Mouse (Mus musculus): ENCODE measurements around the gene Ppil1.
A peak's percentile ranks its signal among the peaks of the same experiment; 100 is the strongest.
"Not testable (repeated sequence)": the region's sequence is repeated elsewhere in the genome, so short reads cannot be mapped to it uniquely, and the experiment has no call there.

Ppil1 gene

DNA sequence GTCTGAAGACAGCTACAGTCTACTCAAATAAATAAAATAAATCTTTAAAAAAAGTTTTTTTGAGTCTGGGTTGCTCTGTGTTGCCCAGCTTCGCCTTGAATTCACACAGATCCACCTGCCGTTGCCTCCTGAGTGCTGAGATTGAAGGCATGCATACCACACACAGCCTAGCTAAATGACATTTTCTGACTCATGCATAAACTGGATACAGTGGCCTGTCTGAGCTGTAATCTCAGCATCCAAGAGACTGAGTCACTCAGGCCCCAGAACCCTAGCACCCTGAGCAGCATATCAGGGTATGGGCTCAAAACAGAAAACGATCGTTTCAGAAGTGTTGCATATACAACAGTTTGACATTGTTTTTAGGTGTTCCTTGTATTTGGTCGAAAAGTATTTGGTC, 17.6 kb upstream of the Ppil1 start:
- DNase-seq: no peak

DNA sequence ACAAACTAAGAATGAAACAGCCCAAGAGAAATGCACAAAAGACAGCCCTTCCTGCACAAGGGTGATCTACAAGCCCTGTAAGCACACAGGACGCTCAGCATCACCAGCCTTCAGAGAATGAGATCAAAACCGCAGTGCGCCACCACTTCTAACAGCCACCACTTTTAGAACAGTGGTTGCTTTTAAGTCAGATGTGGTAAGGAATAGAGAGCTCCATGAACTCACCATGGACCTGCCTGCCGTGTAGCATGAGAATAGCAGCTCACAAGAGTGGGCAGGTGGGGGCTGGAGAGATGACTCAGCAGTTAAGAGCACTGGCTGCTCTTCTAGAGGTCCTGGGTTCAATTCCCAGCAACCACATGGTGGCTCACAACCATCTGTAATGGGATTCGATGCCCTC, 16.4 kb upstream of the Ppil1 start:
- no peak for DNase-seq

DNA sequence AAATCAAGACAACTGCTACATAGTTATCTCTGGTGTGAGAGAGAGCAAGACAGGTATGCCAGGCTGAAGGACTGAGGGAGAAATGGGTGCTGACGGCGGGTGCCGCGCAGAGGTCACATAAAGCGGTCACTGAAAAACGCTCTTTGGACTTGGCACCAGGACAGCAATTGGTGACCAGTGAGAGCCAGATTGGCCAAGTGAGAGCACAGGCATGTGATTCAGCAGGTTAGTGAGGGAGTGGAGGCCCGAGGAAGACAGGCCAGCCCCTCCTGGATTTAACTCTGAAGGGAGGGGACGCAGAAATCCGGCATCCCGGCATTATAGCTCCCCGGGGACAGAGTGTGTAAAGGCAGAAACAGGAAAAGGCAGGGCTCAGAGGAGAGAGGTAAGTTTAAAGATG, 9.9 kb upstream of the Ppil1 start:
- peak; percentile 52 to 72 for DNase-seq

DNA sequence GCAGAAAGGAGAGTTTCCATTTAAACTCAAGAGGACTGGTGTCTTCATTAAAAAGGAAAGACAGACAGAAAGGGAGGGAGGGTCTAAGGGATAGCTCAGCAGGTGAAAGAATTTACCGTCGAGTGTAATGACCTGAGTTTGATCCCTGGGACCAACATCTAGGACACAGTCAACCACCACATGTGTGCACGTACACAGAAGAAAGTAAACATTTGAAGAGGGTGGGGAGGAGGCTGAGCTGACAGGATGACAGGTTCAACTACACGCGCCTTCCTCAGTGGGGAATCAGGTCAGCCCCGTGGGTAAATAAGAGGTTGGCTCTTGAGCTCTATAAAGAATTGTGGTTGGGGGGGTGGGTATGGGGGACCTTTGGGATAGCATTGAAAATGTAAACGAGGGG, 9.2 kb upstream of the Ppil1 start:
- no peak for DNase-seq

DNA sequence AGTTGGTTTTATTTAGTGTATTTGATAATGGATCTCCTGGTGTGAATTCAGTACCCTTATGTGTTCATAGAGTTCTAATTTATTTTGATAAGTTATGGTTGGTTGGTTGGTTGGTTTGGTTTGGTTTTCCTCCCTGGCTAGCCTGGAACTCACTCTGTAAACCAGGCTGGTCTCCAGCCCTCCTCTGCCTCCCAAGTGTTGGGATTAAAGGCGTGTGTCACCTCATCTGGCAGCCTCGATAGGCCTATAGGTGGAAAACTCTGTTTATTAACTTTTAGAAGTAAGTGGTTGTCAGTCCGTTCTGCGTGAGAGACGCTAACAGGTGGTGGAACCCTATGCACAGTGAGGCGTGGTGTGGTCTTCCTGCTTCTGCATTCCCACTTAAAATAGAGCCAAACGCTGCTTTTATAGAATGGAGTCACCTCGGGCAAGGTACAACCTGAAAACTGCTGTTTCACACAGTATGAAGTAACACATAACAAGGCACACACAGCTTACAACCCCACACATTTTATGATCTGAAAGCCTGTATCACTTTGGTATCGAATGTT, 6.2 kb upstream of the Ppil1 start:
- DNase-seq: no peak

DNA sequence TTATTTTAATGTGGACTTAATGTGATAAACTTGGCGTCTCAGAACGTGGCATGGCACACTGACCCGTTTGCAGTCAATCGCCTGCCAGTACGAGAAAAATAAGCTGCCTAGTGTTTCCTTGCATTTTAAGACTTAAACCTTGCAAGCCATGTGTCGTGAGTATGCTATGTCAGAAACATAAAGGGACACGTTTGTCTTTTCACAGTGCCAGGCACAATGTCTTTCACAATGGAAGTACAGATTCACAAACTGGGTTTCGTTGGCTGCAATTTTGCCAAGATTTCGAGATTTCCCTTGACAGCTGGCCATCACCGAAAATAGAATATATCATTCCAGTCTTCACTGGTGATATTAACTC, 5.3 kb upstream of the Ppil1 start:
- DNase-seq: no peak

DNA sequence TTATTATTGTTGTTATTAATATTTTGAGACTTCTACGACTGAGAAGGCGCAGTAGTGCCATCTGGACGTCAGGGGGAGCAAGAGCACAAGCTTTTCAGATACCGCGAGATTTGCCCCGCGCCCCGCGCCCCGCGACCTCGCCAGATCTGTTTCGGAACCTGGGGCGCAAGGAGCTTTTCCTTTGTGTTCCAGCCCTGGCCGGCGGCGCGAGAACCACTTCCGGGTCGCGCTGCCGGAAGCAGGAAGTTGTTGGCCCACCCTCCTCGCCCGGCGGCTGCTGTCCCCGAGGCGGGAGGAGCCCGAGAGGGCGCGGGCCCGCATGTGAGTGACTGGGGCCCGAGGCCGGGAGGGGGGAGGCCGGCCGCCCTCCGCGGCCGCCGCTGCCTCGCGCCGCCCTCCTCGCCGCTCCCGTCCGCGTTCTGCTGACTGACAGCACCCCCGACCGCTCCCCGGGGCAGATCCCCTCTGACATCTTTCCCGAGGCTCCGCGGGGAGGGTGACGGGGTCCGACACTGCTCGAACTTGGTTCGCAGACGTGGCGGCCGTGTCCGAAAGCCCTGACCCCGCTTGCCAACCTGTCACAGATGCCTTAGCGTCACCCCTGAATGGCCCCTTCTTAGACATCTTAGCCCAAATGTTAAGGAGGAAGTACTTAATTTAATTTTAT, 4.8 kb upstream of the Ppil1 start, which contains the start of gene BC004004:
BC004004 (plus strand) TSS at position 107 of the 667 bp plus-strand sequence.
- peak; percentile 96 to 98 for DNase-seq

DNA sequence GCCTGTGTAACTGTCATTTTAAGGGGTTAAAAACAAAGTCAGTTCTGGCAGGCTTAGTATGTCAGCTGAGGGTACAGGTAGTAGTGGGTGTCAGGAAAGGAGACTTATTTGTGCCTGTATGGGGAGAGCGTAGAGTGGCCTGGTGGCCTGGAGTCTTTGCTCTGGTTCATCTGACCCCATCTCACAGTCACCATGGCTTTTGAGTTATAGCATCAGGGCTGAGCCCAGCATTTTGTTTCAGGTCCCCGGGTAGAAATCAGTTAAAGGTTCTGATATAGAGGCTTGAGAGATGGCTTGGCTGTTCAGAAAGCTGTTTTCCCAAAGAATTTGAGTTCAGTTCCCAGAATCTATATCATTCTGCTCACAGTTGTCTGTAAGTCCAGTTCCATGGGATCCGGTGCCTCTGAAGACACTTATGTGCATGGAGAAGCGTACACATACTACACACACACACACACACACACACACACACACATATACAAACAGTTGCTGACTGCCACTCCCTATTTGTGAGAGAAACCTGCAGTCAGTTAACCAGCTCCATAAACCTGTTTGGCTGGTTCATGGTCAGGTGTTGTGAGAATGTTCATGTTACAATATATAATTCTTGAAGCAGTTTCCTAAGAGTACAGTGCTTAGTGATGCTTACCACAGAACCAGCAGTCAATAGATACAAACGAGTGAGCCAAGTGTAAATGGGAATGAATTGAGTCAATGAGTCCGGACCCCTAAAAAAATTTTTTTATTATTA, 4.1 kb upstream of the Ppil1 start:
- peak in 1 of 2 experiments; percentile 46 for DNase-seq

DNA sequence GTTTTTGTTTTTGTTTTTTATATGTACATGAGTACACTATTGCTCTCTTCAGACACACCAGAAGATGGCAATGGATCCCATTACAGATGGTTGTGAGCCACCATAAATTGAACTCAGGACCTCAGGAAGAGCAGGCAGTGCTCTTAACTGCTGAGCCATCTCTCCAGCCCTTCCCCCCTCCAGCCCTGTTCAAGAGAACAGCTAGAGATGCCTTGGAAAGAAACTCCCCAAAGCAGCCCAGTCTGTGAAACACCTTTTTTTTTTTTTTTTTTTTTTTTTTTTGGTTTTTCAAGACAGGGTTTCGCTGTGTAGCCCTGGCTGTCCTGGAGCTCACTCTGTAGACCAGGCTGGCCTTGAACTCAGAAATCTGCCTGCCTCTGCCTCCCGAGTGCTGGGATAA, 3.1 kb upstream of the Ppil1 start:
- DNase-seq: not testable (repeated sequence)

DNA sequence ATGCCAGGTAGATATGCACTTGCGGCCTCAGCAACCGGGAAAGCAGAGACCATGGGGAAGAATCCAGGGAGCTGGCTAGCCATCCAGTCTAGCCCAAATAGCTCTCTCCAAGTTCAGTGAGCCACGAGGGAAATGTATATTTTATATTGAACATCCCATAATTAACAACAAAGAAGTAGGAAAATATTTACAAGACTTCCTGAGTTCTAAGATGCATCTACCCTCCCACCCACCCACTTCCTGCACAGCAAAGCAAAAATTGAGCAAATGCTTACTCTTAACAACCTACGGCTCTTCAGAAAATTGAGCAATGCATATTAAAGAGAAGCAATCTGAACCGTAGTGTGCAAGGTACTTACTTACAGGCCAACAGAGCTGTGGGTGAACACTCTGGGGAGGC, 774 bp upstream of the Ppil1 start:
- no peak for DNase-seq

DNA sequence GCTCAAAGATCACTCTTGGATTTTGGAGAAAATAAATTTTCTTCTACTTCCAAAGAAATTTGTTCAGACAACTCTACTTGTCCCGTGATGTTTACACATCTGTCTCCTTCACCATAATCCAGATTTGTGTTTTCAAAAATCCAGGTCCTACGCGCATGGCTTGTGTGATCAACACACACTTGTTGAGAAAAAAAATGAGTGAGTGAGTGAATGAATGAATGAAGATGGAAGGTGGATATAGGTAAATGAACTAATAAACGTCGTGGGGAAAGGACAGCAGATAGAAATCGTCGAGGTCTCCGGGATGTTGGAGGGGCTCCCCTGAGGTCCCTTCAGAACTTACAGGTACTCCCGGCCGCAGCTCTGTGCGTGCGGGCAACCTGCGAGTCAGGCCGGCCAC, 569 bp downstream of the Ppil1 start:
- DNase-seq: no peak

DNA sequence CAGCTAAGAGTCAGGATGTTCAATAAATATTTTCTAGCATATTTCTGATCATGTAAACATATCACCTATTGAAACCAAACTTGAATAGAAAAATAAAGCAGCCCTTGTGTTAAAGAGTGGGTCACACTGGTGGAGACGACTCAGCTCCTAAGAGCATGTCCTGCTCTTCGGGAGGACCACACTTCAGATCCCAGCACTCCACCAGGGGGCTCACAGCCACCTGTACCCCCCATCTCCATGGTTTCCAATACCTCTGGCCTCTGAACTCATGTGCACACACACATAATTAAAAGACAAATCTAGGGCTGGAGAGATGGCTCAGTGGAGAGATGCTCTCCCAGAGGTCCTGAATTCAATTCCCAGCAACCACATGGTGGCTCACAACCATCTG, 1.7 kb downstream of the Ppil1 start:
- DNase-seq: no peak

DNA sequence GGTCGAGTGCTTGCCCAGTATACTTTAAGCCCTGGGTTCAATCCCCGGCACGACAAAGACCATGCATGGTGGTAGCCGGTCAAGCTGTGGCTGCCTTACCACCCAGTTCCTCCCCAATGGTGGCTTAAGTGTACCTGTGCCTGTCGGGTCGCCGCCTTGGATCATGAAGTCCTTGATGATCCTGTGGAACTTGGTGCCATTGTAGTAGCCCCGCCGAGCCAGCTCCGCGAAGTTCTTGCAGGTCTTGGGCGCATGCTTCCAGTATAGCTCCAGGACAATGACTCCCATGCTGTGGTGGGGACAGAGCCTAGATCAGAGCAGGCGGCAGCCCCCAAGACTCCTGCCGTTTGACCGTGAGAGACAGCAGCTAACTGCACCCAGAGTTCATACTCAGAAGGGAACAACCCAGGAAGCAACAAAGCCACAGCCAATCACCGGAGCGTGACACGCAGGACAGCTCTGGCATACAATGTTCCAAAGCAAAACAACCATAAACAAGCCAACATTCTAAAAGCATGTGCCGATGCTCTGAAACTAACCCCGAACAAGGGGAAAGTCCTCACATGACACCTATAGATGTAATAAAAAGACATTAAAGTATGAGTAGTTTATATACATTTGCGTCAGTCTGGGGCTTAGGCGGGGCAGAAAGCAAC, 2.3 kb downstream of the Ppil1 start:
- DNase-seq: no peak

DNA sequence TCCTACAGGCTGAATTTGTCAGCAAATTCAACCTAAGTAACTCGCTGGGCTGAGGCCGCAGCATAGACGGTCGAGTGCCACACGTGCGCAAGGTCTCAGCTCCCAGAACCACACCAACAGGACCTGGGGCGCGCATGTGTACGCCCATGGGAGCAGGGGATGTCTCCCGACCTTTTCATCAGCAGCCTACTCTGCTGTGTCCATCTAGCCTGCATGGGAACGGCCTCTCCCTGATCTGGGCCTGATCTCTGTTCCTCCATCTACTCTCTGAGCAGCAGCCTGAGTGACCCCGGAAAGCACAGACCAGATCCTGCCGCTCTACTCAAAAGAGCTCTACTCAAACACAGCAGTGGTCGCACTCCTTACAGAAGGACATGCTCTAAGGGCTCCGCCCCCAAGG, 3.5 kb downstream of the Ppil1 start:
- no peak for DNase-seq

DNA sequence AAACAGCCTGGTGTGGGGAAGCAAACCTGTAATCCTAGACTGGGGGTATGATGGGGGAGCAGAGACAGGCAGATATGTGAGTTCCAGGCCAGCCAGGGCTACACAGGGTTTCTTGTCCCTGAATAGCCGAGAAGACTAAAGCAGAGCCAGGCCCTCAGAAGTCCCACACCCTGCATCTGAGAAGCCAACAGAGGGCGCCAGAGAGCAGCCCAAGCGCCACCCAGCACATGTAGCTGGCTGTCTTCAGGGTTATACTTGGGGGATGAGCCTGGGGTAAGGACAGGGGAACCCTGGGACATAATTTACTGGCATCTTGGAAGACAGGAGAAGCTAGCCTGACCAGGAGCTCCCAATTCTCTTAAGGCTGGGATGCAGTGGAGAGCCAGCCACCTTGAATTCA, 4.5 kb downstream of the Ppil1 start:
- peak; percentile 89 to 91 for DNase-seq

DNA sequence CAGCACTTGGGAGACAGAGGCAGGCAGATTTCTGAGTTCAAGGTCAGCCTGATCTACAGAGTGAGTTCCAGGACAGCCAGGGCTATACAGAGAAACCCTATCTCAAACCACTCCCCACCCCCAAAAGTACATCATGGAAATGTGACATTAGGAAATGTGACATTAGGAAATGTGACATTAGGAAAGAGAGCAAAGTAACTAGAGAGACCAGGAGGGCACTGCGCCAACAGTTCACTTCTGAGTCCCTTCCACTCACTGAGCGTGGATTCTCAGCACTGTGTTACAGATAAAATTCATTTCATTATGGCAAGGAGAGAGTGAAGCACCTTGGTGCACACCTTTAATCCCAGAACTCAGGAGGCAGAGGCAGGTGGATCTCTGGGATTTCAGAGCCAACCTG, 5.1 kb downstream of the Ppil1 start:
- DNase-seq: no peak

DNA sequence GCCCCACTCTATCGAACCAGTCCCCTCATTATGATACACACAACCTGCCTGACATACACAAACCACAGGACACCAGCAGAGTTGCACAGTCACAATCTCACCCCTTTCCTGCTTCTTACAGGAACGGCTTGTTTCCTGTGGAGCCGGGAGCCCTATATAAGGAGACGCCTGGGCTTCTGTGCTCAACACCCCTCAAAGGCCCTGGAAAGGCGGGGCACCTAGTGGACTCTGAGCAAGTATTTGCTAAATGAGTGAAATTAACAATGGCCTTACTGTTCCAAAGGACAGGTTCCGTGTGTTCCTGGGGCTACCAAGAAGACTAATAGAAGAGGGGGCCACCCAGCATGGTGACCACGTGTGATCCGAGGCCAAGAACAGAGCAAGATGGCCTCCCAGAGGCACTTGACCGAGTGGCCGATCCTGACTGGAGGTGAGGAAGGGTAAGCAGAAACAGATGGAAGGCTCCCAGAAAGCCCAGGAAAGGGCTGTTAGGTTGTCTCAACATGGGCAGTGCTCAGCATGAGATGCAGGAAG, 5.9 kb downstream of the Ppil1 start:
- DNase-seq: no peak

DNA sequence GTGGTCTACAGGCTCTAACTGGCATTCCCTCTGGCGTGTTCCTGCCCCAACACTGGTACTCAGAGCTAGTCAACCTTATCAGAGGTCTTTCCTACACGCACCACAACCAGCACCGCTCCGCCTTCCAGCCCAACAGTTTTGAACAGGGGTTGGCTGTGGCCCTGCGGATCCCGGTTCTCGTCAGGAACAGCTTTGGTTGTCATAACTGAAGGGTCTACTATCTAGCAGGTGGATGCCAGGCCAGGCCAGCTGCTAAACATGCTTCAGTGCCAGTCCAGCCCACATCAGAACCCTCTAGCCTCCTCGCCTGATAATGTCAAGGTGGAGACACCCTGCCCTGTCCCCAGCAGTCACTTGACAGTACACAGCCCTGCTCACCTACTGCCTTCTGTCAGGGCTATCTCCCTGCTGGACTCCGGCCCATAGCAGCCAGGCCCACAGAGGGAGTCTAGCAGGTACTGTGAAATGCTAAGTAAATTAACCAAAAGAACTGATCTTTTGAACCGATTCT, 6.9 kb downstream of the Ppil1 start:
- DNase-seq: no peak

DNA sequence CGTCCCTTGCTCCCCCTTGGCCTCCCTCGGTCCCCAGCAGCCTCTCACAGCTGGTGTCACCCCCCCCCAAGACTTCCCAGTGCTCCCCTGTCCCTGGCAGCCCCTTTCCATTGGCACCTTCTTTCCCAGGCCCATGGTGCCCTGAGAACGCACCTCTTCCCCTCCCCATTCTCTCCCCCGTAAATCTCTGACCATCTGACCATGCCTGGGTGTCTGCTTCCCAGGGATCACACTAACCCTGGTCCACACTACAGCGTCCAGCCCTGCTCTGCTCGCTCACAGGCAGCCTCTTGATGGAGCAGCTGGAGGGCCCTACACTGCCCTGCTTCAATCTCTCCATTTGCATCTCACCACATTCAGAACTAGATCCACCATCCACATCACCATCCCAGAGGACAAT, 7.5 kb downstream of the Ppil1 start:
- no peak for DNase-seq

DNA sequence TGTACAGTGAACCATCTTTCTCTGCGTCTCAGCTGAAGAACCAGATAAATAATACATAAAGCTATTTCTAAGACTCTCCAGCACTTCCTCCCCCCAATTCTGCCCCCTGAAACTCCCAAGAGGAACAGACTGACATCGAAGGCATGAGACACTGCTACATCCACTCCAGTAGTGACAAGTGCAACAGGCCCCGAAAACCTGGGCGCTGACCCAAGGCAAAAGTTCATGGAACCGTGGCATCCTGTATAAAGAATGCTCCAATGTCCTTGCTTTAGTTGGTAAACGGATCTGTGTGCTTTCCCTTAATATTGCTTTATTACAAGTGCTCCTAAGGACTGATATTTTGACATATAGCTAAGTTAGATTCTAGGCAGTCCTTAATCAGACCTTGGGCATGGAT, 9.2 kb downstream of the Ppil1 start:
- not testable (repeated sequence) for DNase-seq

DNA sequence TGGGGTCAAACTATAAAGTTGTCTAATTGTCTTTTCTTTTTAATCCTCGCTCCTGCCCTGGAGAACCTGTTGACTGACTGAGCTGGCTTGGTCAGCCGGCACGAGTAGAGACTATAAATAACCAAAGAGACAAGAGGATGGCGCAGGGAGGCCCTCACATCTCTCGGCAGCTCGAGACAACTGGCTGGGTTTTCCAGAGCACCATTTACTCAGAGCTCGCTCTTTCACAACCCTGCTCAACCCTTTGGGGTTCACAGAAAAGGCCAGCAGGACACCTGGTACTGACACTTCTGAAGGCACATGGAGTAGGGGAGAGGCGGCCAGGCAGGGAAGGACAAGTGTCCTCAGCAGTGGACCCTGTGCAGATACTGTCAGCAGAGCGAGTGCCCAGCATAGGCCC, 10.3 kb downstream of the Ppil1 start:
- DNase-seq: no peak

DNA sequence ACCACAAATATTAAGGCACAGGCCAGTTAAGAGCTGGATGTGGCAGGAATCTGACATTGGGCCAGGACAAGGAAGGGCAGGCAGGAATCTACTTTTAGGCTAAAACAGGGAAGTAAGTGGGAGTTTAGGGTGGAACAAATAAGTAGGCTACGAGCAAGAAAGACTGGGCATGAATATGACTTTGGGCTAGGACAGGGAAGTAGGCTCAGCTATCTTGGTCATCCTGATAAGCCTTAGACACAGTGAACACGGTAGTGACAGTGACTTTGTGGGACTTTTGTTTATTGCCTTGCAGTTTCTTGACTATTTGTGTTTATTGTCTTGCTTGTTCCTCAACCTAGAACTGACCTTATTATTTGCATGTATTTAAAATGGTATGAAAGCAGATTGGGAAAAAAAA, 10.8 kb downstream of the Ppil1 start:
- DNase-seq: no peak

DNA sequence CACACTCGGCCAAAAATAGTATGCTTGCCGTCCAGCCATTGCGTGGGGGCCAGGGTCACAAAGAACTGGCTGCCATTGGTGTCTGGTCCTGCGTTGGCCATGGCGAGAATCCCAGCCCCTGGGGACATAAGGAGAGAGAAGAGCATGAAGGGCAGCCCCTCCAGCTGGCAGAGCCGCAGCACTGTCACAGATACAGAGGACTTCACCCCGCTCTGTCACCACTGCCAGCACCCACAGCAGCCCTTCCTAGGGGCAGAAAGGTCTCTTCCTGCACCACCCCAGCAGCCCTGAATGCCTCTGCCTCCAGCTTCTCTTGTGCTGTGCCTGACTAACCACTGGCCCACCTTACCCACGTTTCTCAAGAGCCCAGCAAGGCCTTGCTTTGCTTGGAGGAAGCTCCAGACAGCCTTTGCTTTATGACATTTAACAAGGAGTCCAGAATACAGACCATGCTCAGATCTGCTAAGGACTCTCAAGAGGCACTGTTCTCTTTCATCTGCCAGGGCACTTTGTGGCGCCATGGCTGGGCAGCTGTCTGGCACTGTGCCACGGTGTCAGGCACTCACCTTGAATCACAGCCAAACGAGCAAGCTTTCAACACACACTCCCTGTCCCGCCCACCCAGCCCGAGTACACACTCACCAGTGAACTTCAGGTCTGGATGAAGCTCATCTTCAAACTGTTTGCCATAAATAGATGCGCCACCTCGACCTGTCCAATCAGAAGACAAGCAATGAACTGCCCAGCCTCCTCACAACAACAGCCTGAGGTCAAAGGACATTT, 12.2 kb downstream of the Ppil1 start:
- DNase-seq: peak; percentile 77 to 86

All from kidney, postnatal 4 days (tissue).